Mouse (Mus musculus) forelimb bud, embryonic 11.5 days (tissue): ENCODE measurements at regions not wholly inside any gene's neighbourhood (a gene's known extent, or its start where the extent isn't known, plus 50 kb on each side); places are given as distances from the start of the nearest gene placed in this dataset.

ENCODE experiments used
- DNase-seq: peaks from one replicate; pipeline ENCODE4 v3.0.0-alpha.2; 2012; ENCODE audit warnings: low read depth, low spot score

- no peak for DNase-seq
Observed at GRCm38 (mm10) chr9:122566060-122566459, 181.1 kb upstream of the Topaz1 start.

- no peak for DNase-seq
Observed at GRCm38 (mm10) chr9:122568691-122569441, 178.3 kb upstream of the Topaz1 start.

GRCm38 (mm10) chr9:122569511-122570455 is 177.4 kb upstream of the Topaz1 start:
- no peak for DNase-seq

- DNase-seq, result no peak
Observed at GRCm38 (mm10) chr9:122571001-122571400, 176.1 kb upstream of the Topaz1 start.

- DNase-seq, result no peak
Observed at GRCm38 (mm10) chr9:122571402-122572059, 175.6 kb upstream of the Topaz1 start.

GRCm38 (mm10) chr9:122572060-122572835 is 174.9 kb upstream of the Topaz1 start:
- peak; percentile 46 for DNase-seq

- DNase-seq, result no peak
Observed at GRCm38 (mm10) chr9:122572836-122573267, 174.3 kb upstream of the Topaz1 start.

GRCm38 (mm10) chr9:122585228-122585627 is 161.9 kb upstream of the Topaz1 start:
- no peak for DNase-seq

- no peak for DNase-seq
Observed at GRCm38 (mm10) chr9:122586421-122586820, 160.7 kb upstream of the Topaz1 start.

- DNase-seq, result no peak
Observed at GRCm38 (mm10) chr9:122586986-122587385, 160.2 kb upstream of the Topaz1 start.

GRCm38 (mm10) chr9:122588246-122588645 is 158.9 kb upstream of the Topaz1 start:
- DNase-seq, result no peak

GRCm38 (mm10) chr9:122592820-122593615 is 154.1 kb upstream of the Topaz1 start:
- DNase-seq, result no peak

- DNase-seq, result no peak
Observed at GRCm38 (mm10) chr9:122595120-122595943, 151.8 kb upstream of the Topaz1 start.

- DNase-seq, result no peak
Observed at GRCm38 (mm10) chr9:122603106-122603505, 144.0 kb upstream of the Topaz1 start.

GRCm38 (mm10) chr9:122609616-122610015 is 137.5 kb upstream of the Topaz1 start:
- no peak for DNase-seq

- DNase-seq, result no peak
Observed at GRCm38 (mm10) chr9:122610918-122611317, 136.2 kb upstream of the Topaz1 start.

- DNase-seq, result no peak
Observed at GRCm38 (mm10) chr9:122614579-122615252, 132.4 kb upstream of the Topaz1 start.

- peak; percentile 30 for DNase-seq
Observed at GRCm38 (mm10) chr9:122615351-122615750, 131.8 kb upstream of the Topaz1 start.

- DNase-seq, result no peak
Observed at GRCm38 (mm10) chr9:122617793-122618192, 129.4 kb upstream of the Topaz1 start.
